Mouse (Mus musculus) cortical plate, adult 2 months (tissue): ENCODE results near the gene Gm39566.

Experiments
- CTCF ChIP-seq: fragments of 200-500 bp; IDR thresholded peaks from 2 replicates; pipeline ENCODE4 v1.5.1; 2011; ENCODE audit warnings: mild to moderate bottlenecking, control low read depth, low read length; ENCODE audit not compliant: insufficient read depth; ENCODE audit errors: extremely low read depth
- POLR2A ChIP-seq: fragments of 200-500 bp; IDR thresholded peaks from 2 replicates; pipeline ENCODE4 v1.6.1; 2011; ENCODE audit warnings: mild to moderate bottlenecking, low read length, control low read depth; ENCODE audit not compliant: insufficient read depth; ENCODE audit errors: extremely low read depth

DNA sequence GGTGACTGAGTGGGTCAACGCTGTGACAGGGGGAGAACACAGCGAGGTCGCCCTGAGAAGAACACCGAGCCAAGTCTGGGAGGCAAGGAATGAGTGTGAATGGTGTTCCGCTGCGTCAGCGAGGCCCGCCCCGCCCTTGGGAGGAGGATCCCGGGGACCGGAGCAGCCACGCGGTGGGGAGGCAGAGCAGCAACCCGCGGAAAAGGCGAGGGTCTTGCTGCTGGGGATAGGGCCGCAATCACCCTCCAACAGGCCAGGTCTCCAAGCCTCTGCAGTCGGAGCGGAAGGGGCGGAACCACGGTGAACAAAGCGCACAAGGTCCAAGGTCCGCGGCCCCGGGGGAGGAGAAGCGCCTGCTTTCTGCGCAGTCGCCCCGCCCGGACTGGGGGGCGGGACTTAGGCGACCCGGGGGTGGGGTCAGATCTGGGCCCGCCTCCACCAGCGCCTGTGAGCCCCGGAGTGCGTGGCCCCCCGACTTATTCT lies 31.1 kb upstream of the Gm39566 start, which contains the start of gene Plscr3:
- no peak for TF ChIP-seq CTCF
- peak; percentile 59; the same call in 1 of the 2 replicates for TF ChIP-seq POLR2A
